Mouse (Mus musculus): ENCODE measurements around the gene Pcsk5.

Pcsk5 gene

GRCm38 (mm10) chr19:17800798-17801197 is 36.6 kb downstream of the Pcsk5 start:
- no peak for DNase-seq

- no peak for DNase-seq
Observed at GRCm38 (mm10) chr19:17799419-17800185, 37.8 kb downstream of the Pcsk5 start.

GRCm38 (mm10) chr19:17793457-17793856 is 44.0 kb downstream of the Pcsk5 start:
- no peak for DNase-seq

- peak; percentile 16 to 74 for DNase-seq
Observed at GRCm38 (mm10) chr19:17791485-17792052, 45.9 kb downstream of the Pcsk5 start.

GRCm38 (mm10) chr19:17788617-17789317 is 48.7 kb downstream of the Pcsk5 start:
- DNase-seq, result peak in 1 of 2 experiments; percentile 28

GRCm38 (mm10) chr19:17786744-17787143 is 50.7 kb downstream of the Pcsk5 start:
- DNase-seq, result no peak

- no peak for DNase-seq
Observed at GRCm38 (mm10) chr19:17784401-17785192, 52.8 kb downstream of the Pcsk5 start.

GRCm38 (mm10) chr19:17783231-17783630 is 54.2 kb downstream of the Pcsk5 start:
- peak in 1 of 2 experiments; percentile 33 for DNase-seq

GRCm38 (mm10) chr19:17781323-17781722 is 56.1 kb downstream of the Pcsk5 start:
- peak; percentile 73 to 86 for DNase-seq

GRCm38 (mm10) chr19:17775943-17776342 is 61.5 kb downstream of the Pcsk5 start:
- DNase-seq, result no peak

- DNase-seq, result no peak
Observed at GRCm38 (mm10) chr19:17775097-17775496, 62.3 kb downstream of the Pcsk5 start.

- DNase-seq, result peak in 1 of 2 experiments; percentile 33
Observed at GRCm38 (mm10) chr19:17774061-17774460, 63.4 kb downstream of the Pcsk5 start.

GRCm38 (mm10) chr19:17769610-17770399 is 67.6 kb downstream of the Pcsk5 start:
- peak; percentile 39 to 42 for DNase-seq

- DNase-seq, result no peak
Observed at GRCm38 (mm10) chr19:17765001-17765400, 72.4 kb downstream of the Pcsk5 start.

GRCm38 (mm10) chr19:17762740-17763139 is 74.7 kb downstream of the Pcsk5 start:
- no peak for DNase-seq

GRCm38 (mm10) chr19:17761678-17762077 is 75.8 kb downstream of the Pcsk5 start:
- DNase-seq, result peak in 1 of 2 experiments; percentile 18

- peak; percentile 24 to 44 for DNase-seq
Observed at GRCm38 (mm10) chr19:17752841-17753240, 84.6 kb downstream of the Pcsk5 start.

- no peak for DNase-seq
Observed at GRCm38 (mm10) chr19:17748331-17748730, 89.1 kb downstream of the Pcsk5 start.

- DNase-seq, result no peak
Observed at GRCm38 (mm10) chr19:17745380-17745779, 92.1 kb downstream of the Pcsk5 start.

GRCm38 (mm10) chr19:17744474-17745069 is 92.9 kb downstream of the Pcsk5 start:
- DNase-seq, result peak; percentile 62 to 68

GRCm38 (mm10) chr19:17741465-17741864 is 96.0 kb downstream of the Pcsk5 start:
- DNase-seq, result peak in 1 of 2 experiments; percentile 3

All from kidney, postnatal 36 days (tissue).